Mouse (Mus musculus): Measurements from ENCODE around the gene Arfgap2.
A peak's percentile ranks its signal among the peaks of the same experiment; 100 is the strongest.

Arfgap2 gene

DNA sequence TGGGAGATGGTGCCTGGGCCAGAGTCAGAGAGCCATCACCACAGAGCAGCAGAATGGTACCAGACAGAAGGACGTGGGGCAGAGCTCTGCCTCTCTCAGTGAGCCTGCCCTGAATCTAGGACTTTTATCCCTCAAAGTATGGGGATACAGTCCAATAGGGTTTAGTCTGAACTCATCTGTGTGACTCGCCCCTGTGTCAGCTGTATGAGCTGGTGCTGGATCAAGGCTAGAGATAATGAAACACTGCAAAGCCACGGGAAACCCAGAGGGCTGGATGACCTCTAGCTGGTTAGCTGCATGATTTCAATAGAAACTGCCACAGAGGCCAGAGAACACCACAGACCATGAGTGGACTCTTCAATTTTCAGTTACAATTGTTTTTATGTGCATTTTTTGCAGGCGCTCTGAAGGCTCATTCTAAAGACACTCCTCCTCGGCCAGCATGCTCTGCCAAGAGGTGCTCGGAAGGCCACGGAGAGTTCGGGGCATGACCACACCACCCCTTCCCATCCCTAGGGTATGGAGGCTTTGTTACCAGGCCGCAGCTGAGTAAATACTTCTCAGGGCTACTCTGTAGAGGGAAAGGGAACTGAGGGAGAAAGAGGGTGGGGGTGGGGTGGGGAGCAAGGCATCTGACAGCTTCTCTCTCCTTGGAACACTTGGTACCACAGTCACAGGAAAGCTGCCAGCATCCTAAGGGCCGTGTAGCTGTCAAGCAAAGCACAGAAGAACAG is 48.0 kb downstream of the Arfgap2 start:
- DNase-seq: peak; percentile 53

- DNase-seq: no peak
Measured at GRCm38 (mm10) chr2:91314184-91314583, 49.4 kb downstream of the Arfgap2 start.

DNA sequence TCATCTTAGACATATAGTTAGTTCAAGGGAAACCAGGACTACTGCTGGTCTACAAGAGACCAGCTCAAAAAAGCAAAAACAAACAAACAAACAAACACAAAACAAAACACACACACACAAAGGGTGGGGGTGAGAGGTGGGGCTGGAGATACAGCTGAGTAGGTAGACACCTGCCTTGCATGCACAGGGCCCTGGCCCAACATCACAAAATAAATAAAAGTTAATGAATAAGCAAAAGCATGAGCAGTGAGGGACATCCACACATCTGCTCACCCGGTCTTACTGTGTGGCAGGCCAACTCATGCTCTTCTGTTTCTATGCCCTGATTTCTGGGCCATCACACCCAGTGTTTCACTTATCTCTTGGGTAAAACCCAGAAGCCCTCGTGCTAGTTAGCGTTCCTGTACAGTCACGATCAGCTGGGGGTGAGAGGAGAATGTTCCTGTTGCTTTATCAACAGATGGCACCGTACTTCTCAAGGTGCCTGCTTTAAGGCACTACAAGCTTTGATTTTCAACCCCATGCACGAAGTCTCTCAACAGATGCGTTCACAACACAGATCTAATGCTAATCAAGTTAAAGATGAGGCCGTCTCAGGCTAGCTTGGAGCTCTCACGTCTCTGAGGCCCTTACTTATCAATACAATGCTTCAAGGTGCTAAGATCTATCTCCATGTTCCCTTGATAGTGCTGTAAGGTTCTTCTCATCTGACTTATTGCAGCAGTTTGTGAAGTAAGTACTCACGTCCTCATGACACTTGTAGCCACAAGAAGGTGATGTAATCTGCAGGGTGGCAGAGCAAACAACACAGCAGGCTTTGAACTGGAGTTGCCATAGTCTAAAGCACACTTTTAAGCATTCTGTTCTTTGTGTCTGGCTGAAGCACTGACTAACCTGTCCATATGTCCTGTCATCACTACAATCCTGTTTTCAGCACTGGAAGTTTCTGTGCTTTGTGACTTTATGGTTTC is 56.1 kb downstream of the Arfgap2 start:
- no peak for DNase-seq

GRCm38 (mm10) chr2:91321923-91322322 is 57.1 kb downstream of the Arfgap2 start:
- no peak for DNase-seq

DNA sequence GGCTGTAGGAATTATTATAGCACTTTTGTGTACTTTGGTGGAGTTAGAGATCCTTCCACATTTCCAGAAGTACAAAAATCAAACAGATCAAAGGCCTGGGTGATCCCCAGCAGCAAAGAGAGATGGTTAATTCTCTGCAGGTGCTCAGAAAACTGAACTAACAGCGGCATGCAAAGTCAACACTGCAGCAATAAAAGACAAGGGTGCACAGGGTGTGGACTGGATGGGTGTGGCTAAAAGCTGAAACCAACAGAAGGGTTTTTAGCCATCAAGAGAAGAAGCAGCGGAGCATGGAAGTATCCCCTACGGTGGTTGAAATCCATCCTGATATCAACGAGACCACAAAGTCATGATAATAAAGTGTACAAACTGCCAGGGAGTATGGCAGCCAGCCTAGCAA is 57.7 kb downstream of the Arfgap2 start:
- DNase-seq: no peak

DNA sequence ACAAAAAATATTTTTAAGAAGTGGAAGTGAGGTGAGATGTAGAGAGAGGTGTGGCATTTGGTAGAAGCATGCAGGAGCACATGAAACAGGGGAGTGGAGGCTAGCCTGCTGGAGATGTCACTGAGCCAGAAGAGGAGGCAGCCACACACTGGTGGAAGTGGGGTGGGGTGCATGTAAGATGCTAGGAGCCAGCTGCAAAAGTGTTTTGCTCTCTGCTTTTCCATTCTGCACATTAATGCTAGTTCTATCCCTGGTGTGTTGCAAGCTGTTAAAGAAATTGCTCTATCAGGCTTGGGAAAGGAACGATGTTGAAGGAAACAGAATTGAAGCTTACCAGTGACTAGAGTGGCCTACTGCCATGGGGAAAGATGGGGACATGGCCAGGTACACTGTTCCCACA is 59.6 kb downstream of the Arfgap2 start:
- DNase-seq: no peak

GRCm38 (mm10) chr2:91324761-91325421 is 60.1 kb downstream of the Arfgap2 start:
- no peak for DNase-seq

Data from embryo, embryonic 11 days (tissue).